Mouse (Mus musculus): Measurements from ENCODE around the gene Xpo6. TPM values are rescaled to one million over a fixed set of nuclear protein-coding genes. Genes with fewer than 3 reads are reported as not detected.

Xpo6 gene
- polyA plus RNA-seq, 1 experiment from 2014 or later = 51.2 TPM

DNA sequence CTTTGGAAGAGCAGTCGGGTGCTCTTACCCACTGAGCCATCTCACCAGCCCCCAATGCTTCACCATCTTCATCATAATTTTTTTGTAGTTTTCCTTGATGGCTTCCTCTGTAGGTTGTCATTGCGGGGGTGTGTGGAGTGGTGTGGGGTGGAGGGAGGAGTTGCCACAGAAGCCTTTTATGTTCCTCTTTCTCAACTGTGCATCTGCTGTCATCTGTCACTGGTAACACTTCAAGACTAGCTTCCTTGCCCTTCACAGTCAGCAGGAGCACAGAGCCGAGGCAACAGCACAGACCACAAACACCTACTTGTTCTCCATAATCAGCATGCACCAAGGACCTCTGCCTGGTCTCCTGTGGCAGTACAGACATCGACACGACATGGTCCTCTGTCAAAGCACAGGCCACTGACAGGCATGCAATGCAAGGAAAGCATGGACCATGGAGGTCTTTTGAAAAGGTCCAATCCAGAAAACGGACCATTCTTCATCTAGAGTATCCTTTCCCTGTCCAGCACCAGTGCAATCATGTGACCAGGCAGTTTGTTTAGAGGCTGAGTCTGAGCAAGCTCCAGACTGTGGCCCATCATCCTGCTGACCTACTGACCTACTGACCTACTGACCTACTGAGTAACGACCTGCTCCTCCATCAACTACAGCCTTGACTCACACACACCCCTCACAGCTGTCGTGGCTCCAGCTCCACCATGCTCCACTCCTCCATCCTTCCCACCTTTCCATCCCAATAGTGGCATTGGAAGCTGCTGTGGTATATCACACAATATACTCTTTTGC lies 30.3 kb upstream of the Xpo6 start:
- ATAC-seq (ENCODE audit: low FRiP score) = no peak
- H3K4me1 ChIP-seq = no peaks in the 10 kb centered on the region
- no peak overlapping the region for H3K4me3 ChIP-seq (replicated peaks)
- no peaks in the 10 kb centered on the region for H3K9me3 ChIP-seq (replicated peaks)
- H3K4me2 ChIP-seq = no peak overlapping the region
- no peaks in the 10 kb centered on the region for H3K27me3 ChIP-seq (replicated peaks)
- 72% methylated on average over 8 of the region's 8 CpGs for WGBS
- H3K9ac ChIP-seq (replicated peaks) = no peak overlapping the region
- H3K36me3 ChIP-seq = no peaks in the 10 kb centered on the region
- no peak overlapping the region for H3K27ac ChIP-seq (replicated peaks)

DNA sequence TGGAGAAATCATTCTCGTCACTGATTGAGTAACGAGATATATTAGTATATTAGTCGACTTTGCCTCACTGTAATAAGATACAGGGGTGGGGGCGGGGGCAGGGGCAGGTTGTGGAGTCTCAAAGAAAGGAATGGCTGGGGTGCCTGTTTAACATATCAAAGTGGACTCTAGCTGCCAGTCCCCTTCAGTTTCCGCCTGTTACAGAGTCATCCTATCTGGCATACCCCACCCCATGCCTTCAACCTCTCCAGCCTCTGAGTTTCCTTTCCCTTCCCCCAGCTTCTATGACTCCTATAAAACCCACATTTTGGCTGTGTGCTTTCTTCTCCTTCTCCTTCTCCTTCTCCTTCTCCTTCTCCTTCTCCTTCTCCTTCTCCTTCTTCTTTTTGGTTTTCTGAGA lies 25.8 kb upstream of the Xpo6 start:
- no peak overlapping the region for H3K27ac ChIP-seq (replicated peaks)
- no peak overlapping the region for H3K4me3 ChIP-seq (replicated peaks)

DNA sequence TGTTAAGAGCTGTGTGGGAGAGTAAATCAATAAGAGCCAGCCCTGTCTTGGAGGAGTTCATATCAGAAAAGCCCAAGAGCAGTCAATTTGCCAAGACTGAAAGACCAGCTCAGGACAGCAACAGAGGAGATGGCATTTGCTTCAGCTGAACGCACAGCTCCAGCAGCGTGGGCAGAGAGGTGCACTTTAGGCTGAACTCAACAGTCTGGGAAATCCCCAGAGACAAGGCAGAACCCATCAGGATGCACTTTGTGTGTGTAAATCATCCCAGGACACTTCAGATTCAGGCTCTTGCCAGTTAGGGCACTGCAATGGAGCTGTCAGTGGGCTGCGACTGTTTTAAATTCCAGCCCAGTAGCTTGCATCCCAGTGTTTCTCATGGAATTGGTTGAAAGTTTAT lies 22.5 kb upstream of the Xpo6 start:
- Histone ChIP-seq H3K9me3 (replicated peaks) (no peaks in the 10 kb centered on the region), H3K4me1 (no peaks in the 10 kb centered on the region), H3K27ac (replicated peaks) (no peak overlapping the region), H3K4me3 (replicated peaks) (no peak overlapping the region), H3K36me3 (no peaks in the 10 kb centered on the region), H3K4me2 (no peak overlapping the region), H3K27me3 (replicated peaks) (no peaks in the 10 kb centered on the region), H3K9ac (replicated peaks) (no peak overlapping the region)
- no peak for ATAC-seq (ENCODE audit: low FRiP score)
- WGBS = 56% methylated on average over 3 of the region's 3 CpGs

More for the DNA sequence above, 25.8 kb upstream of the Xpo6 start:
- Histone ChIP-seq H3K27me3 (replicated peaks) (no peaks in the 10 kb centered on the region), H3K9ac (replicated peaks) (no peak overlapping the region), H3K4me1 (no peaks in the 10 kb centered on the region), H3K36me3 (no peaks in the 10 kb centered on the region), H3K4me2 (no peak overlapping the region), H3K9me3 (replicated peaks) (no peaks in the 10 kb centered on the region)
- WGBS = 32% methylated on average over 5 of the region's 5 CpGs
- no peak for ATAC-seq (ENCODE audit: low FRiP score)

DNA sequence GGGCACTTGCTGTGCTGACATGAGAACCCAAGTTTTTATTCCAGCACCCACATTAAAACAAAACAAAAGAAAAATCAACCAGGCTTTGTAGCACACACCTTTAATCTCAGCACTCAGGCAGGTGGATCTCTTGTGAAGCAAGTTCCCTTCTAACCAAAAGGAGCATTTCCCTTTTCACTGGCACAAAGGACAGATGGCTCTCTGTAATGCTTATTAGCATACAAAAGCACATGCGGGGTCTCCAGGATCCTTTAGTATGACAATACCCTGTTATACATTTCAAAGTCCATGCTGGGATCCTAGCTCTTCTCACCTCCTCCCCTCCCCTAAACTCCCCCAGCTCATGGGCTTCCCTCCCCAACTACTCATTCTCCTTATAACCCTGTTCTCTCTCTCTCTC lies 20.3 kb upstream of the Xpo6 start:
- H3K27ac ChIP-seq (replicated peaks) = no peak overlapping the region
- no peak overlapping the region for H3K4me2 ChIP-seq
- no peaks in the 10 kb centered on the region for H3K9me3 ChIP-seq (replicated peaks)
- ATAC-seq (ENCODE audit: low FRiP score) = no peak
- H3K4me3 ChIP-seq (replicated peaks) = no peak overlapping the region
- WGBS = 21% methylated on average over 1 of the region's 1 CpGs
- H3K9ac ChIP-seq (replicated peaks) = no peak overlapping the region
- H3K36me3 ChIP-seq = no peaks in the 10 kb centered on the region
- no peaks in the 10 kb centered on the region for H3K4me1 ChIP-seq
- no peaks in the 10 kb centered on the region for H3K27me3 ChIP-seq (replicated peaks)

DNA sequence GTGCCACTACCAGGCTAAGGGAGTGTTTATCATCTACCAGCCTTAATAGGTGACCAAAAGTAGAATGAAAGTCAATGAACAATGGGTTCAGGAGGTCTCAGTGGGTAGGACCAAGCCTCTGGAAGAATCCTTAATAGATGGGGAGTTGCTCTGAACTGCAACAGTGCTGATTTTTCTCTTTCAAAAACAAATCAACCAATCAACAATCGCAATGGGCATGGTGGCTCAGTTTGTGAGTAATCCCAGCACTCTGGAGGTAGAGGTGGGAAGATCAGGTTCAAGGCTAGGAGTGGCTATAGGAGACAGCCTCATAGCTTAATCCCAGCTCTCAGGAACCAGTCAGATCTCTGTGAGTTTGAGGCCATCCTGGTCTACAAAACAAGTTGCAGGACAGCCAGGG lies 18.0 kb upstream of the Xpo6 start:
- Histone ChIP-seq H3K4me1 (no peaks in the 10 kb centered on the region), H3K27me3 (replicated peaks) (no peaks in the 10 kb centered on the region), H3K9ac (replicated peaks) (no peak overlapping the region), H3K4me3 (replicated peaks) (no peak overlapping the region), H3K27ac (replicated peaks) (no peak overlapping the region), H3K9me3 (replicated peaks) (no peaks in the 10 kb centered on the region), H3K4me2 (no peak overlapping the region), H3K36me3 (no peaks in the 10 kb centered on the region)
- no peak for ATAC-seq (ENCODE audit: low FRiP score)
- 81% methylated on average over 1 of the region's 1 CpGs for WGBS

DNA sequence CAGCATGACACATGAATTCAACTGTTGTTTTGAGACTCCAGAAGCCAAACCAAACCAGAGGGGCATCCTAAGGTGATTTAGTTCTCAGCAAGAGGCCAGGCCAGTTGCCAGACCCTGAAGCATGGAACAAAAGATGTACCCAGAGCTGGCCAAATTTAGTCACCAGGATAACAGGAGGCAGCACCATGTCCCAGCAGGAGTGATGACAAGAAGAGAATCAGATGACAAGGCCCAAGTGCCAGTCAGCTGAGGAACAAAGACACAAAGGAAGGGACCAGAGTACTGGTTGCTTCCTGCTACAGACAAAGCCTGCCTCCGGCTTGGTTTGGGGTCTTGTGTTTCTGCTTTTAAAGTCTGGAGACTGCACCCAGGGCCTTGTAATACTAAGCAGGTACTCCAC lies 16.6 kb upstream of the Xpo6 start:
- H3K27me3 ChIP-seq (replicated peaks) = no peaks in the 10 kb centered on the region
- no peak for ATAC-seq (ENCODE audit: low FRiP score)
- no peak overlapping the region for H3K9ac ChIP-seq (replicated peaks)
- no peak overlapping the region for H3K4me3 ChIP-seq (replicated peaks)
- no peak overlapping the region for H3K27ac ChIP-seq (replicated peaks)
- 59% methylated on average over 1 of the region's 1 CpGs for WGBS
- H3K4me1 ChIP-seq = no peaks in the 10 kb centered on the region
- H3K36me3 ChIP-seq = no peaks in the 10 kb centered on the region
- no peaks in the 10 kb centered on the region for H3K9me3 ChIP-seq (replicated peaks)
- H3K4me2 ChIP-seq = no peak overlapping the region

DNA sequence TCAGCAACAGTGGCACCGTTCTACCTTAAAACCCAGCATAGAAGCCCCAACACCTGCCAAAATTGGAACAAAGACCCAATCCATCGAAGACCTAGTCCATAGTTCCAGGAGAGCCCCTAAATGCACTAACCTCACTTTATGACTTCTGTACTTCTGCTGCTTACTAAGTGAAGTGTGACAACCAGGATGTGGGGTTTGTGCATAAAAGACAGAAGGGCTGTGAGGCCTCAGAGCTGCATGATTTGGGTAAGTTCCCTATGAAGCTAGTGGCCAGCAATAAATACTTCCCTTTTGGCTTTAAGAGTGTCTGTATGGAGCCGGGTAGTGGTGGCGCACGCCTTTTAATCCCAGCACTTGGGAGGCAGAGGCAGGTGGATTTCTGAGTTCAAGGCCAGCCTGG lies 10.6 kb upstream of the Xpo6 start:
- Histone ChIP-seq H3K27me3 (replicated peaks) (no peaks in the 10 kb centered on the region), H3K4me3 (replicated peaks) (no peak overlapping the region), H3K9ac (replicated peaks) (no peak overlapping the region), H3K9me3 (replicated peaks) (no peaks in the 10 kb centered on the region), H3K36me3 (no peaks in the 10 kb centered on the region), H3K4me2 (no peak overlapping the region), H3K27ac (replicated peaks) (no peak overlapping the region), H3K4me1 (no peaks in the 10 kb centered on the region)
- WGBS = 85% methylated on average over 5 of the region's 5 CpGs
- no peak for ATAC-seq (ENCODE audit: low FRiP score)

DNA sequence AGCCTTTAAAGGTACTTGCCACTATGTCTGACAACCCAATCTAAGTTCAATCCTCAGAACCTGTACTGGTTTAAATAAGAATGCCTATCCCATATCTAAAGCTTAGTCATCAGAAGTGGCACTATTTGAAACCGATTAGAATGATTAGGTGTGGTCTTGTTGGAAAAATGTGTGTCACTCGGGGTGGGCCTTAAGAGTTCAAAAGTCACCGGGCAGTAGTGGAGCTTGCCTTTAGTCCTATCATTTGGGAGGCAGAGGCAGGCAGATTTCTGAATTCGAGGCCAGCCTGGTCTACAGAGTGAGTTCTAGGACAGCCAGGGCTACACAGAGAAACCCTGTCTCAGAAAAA lies 670 bp upstream of the Xpo6 start:
- WGBS = 98% methylated on average over 4 of the region's 4 CpGs

DNA sequence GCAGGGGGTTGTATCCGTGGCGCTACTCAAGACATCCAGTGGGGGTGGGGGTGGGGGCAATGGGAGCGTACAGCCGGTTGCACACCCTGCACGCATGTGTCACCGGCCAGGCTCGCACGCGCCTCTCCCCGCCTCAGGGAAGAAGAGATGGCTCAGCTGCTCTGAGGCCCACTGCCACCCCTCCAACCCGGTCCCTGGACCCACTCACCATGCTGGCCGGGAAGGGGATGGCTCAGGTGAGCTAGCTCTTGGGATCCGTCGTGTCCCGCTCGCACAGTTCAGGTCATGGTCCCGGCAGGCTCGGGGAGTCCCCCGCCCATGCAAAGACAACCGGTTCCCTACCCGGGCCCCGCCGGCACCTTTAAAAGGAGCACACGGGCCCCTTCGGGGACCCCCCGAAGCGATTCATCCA lies 604 bp downstream of the Xpo6 start:
- Histone ChIP-seq H3K27me3 (replicated peaks) (no peaks in the 10 kb centered on the region), H3K4me3 (replicated peaks) (peak overlapping the region; percentile 70), H3K9ac (replicated peaks) (peak overlapping the region; percentile 94), H3K9me3 (replicated peaks) (no peaks in the 10 kb centered on the region), H3K4me1 (peaks cover 36% of the 10 kb centered on the region), H3K27ac (replicated peaks) (peak overlapping the region; percentile 87), H3K36me3 (no peaks in the 10 kb centered on the region), H3K4me2 (peak overlapping the region; percentile 74)
- WGBS = under 1% methylated on average over 26 of the region's 27 CpGs
- peak; percentile 72 for ATAC-seq (ENCODE audit: low FRiP score)

More for the DNA sequence above, 670 bp upstream of the Xpo6 start:
- Histone ChIP-seq H3K4me3 (replicated peaks) (peak overlapping the region; percentile 70), H3K4me1 (peaks cover 33% of the 10 kb centered on the region), H3K27ac (replicated peaks) (peak overlapping the region; percentile 87; the same call in 1 of the 2 replicates), H3K4me2 (peak overlapping the region; percentile 74), H3K27me3 (replicated peaks) (no peaks in the 10 kb centered on the region), H3K36me3 (no peaks in the 10 kb centered on the region), H3K9ac (replicated peaks) (no peak overlapping the region), H3K9me3 (replicated peaks) (no peaks in the 10 kb centered on the region)
- no peak for ATAC-seq (ENCODE audit: low FRiP score)

DNA sequence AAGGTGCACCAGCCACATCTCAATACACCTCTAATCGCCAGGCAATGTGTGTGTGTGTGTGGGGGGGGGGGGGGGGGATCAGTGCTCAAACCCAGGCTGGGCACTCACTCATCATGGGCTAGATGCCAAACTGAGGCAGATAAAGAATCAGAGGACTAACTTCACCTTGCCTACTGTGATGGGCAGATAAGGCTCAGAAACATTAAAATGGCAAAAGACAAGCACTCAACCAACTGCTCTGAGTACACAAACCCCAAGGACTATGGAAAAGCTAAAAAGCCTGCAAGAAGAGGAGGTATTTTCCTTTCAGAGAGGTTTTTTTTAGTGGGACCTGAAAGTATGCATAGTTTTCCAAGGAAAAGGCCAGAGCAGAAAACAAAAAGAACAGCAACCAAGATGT lies 1.4 kb downstream of the Xpo6 start:
- H3K4me3 ChIP-seq (replicated peaks) = peak overlapping the region; percentile 70
- ATAC-seq (ENCODE audit: low FRiP score) = no peak
- H3K4me2 ChIP-seq = peak overlapping the region; percentile 74
- peak overlapping the region; percentile 94 for H3K9ac ChIP-seq (replicated peaks)
- no peaks in the 10 kb centered on the region for H3K36me3 ChIP-seq
- no peaks in the 10 kb centered on the region for H3K27me3 ChIP-seq (replicated peaks)
- no peaks in the 10 kb centered on the region for H3K9me3 ChIP-seq (replicated peaks)
- 58% methylated on average over 1 of the region's 1 CpGs for WGBS
- H3K27ac ChIP-seq (replicated peaks) = no peak overlapping the region
- H3K4me1 ChIP-seq = peaks cover 36% of the 10 kb centered on the region

DNA sequence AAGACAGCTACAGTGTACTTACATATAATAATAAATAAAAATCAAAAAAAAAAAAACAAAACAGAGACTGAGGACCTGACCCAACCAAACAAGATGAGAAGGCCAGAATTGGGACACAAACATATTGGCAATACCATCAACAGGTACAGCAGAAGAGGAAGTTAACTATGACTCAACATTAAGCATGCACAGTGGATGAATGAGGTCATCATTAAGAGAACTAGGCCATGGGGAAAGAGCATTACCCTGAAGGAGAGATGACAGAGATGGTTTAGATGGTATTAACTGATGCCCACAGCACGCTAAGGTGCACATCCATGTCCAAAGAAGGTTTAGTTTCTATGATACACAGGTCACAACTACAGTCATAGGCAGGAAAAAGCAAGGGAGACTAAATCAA lies 6.1 kb downstream of the Xpo6 start:
- H3K4me1 ChIP-seq = peaks cover 29% of the 10 kb centered on the region
- no peaks in the 10 kb centered on the region for H3K27me3 ChIP-seq (replicated peaks)
- H3K36me3 ChIP-seq = no peaks in the 10 kb centered on the region
- no peak overlapping the region for H3K9ac ChIP-seq (replicated peaks)
- WGBS = 100% methylated on average over 1 of the region's 1 CpGs
- H3K4me3 ChIP-seq (replicated peaks) = no peak overlapping the region
- H3K4me2 ChIP-seq = no peak overlapping the region
- H3K9me3 ChIP-seq (replicated peaks) = no peaks in the 10 kb centered on the region
- H3K27ac ChIP-seq (replicated peaks) = no peak overlapping the region
- ATAC-seq (ENCODE audit: low FRiP score) = no peak

DNA sequence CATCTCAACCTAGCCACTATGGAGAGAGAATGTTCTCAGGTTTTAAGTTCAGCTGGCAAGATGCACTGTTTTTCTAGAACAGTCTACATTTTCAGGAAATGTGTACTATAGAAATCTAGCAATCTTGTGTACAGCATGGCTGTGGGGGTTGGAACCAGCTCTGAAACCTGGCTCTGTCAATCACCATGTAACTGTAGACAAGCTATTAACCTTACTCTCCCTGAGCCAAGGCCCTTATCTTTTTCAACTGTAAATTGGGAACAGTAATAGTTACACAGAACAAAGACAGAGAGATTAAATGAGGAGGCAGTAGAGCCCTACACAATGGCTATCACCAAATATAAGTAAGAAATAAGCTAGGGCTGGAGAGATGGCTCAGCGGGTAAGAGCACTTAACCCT lies 8.8 kb downstream of the Xpo6 start:
- no peaks in the 10 kb centered on the region for H3K36me3 ChIP-seq
- H3K27ac ChIP-seq (replicated peaks) = no peak overlapping the region
- no peak overlapping the region for H3K9ac ChIP-seq (replicated peaks)
- no peak for ATAC-seq (ENCODE audit: low FRiP score)
- no peaks in the 10 kb centered on the region for H3K9me3 ChIP-seq (replicated peaks)
- H3K27me3 ChIP-seq (replicated peaks) = no peaks in the 10 kb centered on the region
- WGBS = 100% methylated on average over 1 of the region's 1 CpGs
- H3K4me2 ChIP-seq = no peak overlapping the region
- H3K4me1 ChIP-seq = peaks cover 8% of the 10 kb centered on the region
- H3K4me3 ChIP-seq (replicated peaks) = no peak overlapping the region

Measured in neural tube, embryonic 15.5 days (tissue).